Mouse (Mus musculus): ENCODE measurements around the gene Rapgef2.

GRCm38 (mm10) chr3:79074970-79075369 lies 211.3 kb downstream of the Rapgef2 start:
- TF ChIP-seq POLR2A (IDR thresholded peaks at IDR 0.05; ENCODE audit: borderline replicate concordance, extremely low read depth, insufficient read depth, insufficient read length, poor library complexity, severe bottlenecking) (no peak), CTCF (IDR thresholded peaks at IDR 0.05; ENCODE audit: borderline replicate concordance, extremely low read depth, insufficient read depth, insufficient read length) (no peak)

All from brain, embryonic 14.5 days (tissue).